Mouse (Mus musculus): ENCODE results near the gene Atp6v0e.

DNA sequence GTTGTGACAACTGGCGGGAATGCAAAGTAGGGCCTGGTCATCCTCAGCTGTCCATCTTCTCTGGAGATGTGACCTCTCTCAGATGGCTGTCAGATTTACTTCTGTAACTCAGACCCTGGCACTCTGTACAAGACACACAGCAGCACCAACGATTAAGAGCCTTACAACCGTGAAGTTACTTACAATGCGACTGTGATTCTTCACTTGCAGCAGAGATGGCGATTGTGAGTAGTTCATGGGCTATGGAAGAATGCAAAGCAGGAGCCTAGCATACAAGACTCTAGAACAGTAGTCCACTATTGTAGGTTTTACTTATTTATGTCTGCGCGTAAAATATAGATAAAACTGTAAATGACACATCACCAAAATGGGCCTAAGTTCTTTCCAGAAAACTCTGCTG is 12.8 kb downstream of the Atp6v0e start:
- no peak for TF ChIP-seq GATA1 (IDR thresholded peaks at IDR 0.05; ENCODE audit: borderline replicate concordance, low read length)
- TF ChIP-seq FLI1 (IDR thresholded peaks at IDR 0.05; ENCODE audit: low read length): no peak
